Mouse (Mus musculus): ENCODE results near the gene Sh3pxd2a.

DNA sequence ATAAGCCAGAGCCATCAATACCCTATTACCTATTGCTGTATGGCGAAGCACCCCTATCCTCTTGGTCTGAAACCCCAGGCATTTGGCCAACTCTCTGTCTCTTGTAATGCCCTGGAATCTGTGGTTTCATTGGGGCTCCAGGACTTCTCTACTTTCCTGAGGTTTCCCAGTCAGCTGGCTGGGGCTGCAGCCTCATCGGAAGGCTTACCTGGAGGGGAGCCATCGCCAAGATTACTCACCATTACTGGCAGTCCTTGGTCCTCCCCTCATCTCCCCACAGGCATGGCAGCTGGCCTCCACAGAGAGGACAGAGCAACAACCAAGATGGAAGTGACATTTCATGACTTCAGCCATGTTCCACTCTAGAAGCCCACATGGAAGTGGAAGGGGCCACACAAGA, 231.1 kb downstream of the Sh3pxd2a start:
- TF ChIP-seq CTCF (IDR thresholded peaks at IDR 0.05; ENCODE audit: low read depth) (no peak), EP300 (IDR thresholded peaks at IDR 0.05; ENCODE audit: low read depth) (no peak)

Data from heart, postnatal 0 days (tissue).